Mouse (Mus musculus): ENCODE measurements around the gene Lamb3. TPM values are rescaled to one million over a fixed set of nuclear protein-coding genes. Genes with fewer than 3 reads are reported as not detected.

Gene Lamb3
- polyA plus RNA-seq, 1 experiment: 2.7 TPM

DNA sequence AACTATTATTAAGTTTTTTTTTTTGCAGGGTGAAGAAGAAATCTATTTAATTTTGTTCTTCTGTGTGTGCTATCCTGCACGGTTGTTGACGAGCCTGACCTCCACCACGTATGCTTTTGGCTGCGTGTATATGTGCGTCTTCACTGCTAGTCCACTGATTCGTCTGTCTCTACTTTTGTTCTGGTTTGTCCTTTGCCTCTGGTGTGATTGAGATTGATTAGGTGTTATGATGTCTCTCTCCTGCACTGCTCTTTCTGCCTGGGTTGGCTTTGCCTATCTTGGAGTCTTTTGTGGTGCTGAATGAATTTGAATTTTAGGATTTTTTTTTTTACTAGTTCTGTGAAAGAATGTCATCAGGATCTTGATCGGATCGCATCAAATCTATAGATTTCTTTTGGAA, 47.5 kb downstream of the Lamb3 start:
- Histone ChIP-seq H3K36me3 (ENCODE audit: control insufficient read depth, insufficient read depth, low read length) (no peaks in the 10 kb centered on the region), H3K4me1 (ENCODE audit: control insufficient read depth, insufficient read depth, low read length) (peaks cover 13% of the 10 kb centered on the region; the same call in 1 of the 2 replicates), H3K27ac (ENCODE audit: insufficient read depth, low read depth, low read length) (no peak overlapping the region), H3K4me3 (ENCODE audit: insufficient read depth, low read depth, low read length) (no peak overlapping the region), H3K27me3 (replicated peaks; ENCODE audit: control insufficient read depth, insufficient read depth, low read length) (no peaks in the 10 kb centered on the region)
- no peak for DNase-seq
- WGBS: 63% methylated on average over 8 of the region's 8 CpGs
- TF ChIP-seq CTCF (conservative IDR thresholded peaks at IDR 0.05; ENCODE audit: insufficient read depth, insufficient read length, low read depth, low read length) (no peak), POLR2A (IDR thresholded peaks at IDR 0.05; ENCODE audit: low read depth, low read length) (no peak)

DNA sequence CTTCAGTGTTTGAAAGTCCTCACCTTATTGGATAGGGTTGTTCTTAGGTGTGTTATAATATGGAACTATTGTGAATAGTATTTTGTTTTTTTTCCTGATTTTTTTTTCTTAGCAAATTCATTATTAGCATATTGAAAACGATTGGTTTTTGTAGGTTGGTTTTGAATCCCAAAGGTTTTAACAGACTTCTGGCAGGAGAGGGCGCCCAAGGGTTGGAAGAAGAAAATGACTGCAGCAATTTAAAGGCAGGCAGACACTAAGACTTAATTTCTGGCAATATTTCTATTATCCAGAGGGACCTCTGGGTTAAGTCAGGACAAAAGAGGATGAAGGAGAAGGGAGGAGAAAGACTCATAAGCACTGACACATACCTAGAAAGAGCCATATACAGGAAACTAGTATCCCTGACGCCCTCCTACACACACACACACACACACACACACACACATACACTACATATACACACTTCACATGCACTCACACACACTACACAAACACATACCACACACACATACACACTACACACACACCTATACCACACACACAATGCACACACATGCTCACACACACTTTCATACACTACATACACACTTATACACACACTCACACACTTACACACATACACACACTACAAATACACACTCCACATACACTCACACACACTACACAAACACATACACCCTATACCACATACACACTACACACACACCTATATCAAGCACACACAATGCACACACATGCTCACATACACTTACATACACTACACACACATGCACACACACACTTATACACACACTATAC, 48.2 kb downstream of the Lamb3 start:
- H3K27ac ChIP-seq (ENCODE audit: insufficient read depth, low read depth, low read length): no peak overlapping the region
- H3K4me3 ChIP-seq (ENCODE audit: insufficient read depth, low read depth, low read length): no peak overlapping the region
- 32% methylated on average over 3 of the region's 3 CpGs for WGBS
- H3K27me3 ChIP-seq (replicated peaks; ENCODE audit: control insufficient read depth, insufficient read depth, low read length): no peaks in the 10 kb centered on the region
- no peak for TF ChIP-seq POLR2A (IDR thresholded peaks at IDR 0.05; ENCODE audit: low read depth, low read length)
- TF ChIP-seq CTCF (conservative IDR thresholded peaks at IDR 0.05; ENCODE audit: insufficient read depth, insufficient read length, low read depth, low read length): 0 out of 2 replicates have a peak, but pooled peaks have one; percentile 19
- H3K4me1 ChIP-seq (ENCODE audit: control insufficient read depth, insufficient read depth, low read length): peaks cover 13% of the 10 kb centered on the region; the same call in 1 of the 2 replicates
- H3K36me3 ChIP-seq (ENCODE audit: control insufficient read depth, insufficient read depth, low read length): no peaks in the 10 kb centered on the region
- peak; percentile 82 for DNase-seq

DNA sequence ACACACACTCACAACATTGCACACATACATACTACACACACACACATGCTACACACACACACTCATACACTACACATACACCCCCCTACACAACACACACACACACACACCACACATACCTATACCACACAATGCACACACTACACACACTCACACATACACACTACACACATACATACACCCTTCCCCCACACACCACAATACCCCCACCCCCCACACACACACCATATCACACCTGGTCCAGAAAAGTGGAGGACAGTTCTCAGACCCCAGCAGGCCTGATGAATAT, 48.7 kb downstream of the Lamb3 start:
- no peak overlapping the region for H3K4me3 ChIP-seq (ENCODE audit: insufficient read depth, low read depth, low read length)
- no peak for DNase-seq
- H3K4me1 ChIP-seq (ENCODE audit: control insufficient read depth, insufficient read depth, low read length): peaks cover 12% of the 10 kb centered on the region; the same call in 1 of the 2 replicates
- TF ChIP-seq CTCF (conservative IDR thresholded peaks at IDR 0.05; ENCODE audit: insufficient read depth, insufficient read length, low read depth, low read length): no peak
- peak overlapping the region; percentile 58; the same call in 1 of the 2 replicates for H3K27ac ChIP-seq (ENCODE audit: insufficient read depth, low read depth, low read length)
- no peaks in the 10 kb centered on the region for H3K27me3 ChIP-seq (replicated peaks; ENCODE audit: control insufficient read depth, insufficient read depth, low read length)
- no peaks in the 10 kb centered on the region for H3K36me3 ChIP-seq (ENCODE audit: control insufficient read depth, insufficient read depth, low read length)

DNA sequence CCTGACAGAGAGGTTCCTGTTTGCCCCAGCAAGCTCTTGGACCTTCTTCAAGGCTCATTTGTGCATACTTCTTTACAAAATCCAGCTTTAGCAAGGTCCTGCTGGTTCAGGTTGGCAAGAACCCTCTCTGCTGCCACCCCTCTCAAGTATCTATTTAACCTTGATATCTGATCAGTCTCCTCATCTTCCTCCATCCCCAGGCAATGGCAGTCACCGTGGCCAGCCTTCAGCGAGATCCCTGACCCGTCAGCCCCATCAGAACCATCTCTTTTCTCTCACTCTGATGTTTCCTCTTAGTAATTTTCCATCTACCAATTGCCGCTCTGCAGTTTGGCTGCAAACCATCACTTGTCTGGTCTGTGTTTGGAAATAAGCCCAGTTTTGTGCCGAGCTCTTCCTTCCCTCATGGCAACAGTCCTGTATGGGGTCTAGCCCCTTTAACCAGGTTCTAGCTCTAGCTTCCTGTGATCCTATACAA, 49.2 kb downstream of the Lamb3 start:
- H3K27me3 ChIP-seq (replicated peaks; ENCODE audit: control insufficient read depth, insufficient read depth, low read length): no peaks in the 10 kb centered on the region
- no peak for TF ChIP-seq CTCF (conservative IDR thresholded peaks at IDR 0.05; ENCODE audit: insufficient read depth, insufficient read length, low read depth, low read length)
- no peak for TF ChIP-seq POLR2A (IDR thresholded peaks at IDR 0.05; ENCODE audit: low read depth, low read length)
- H3K4me3 ChIP-seq (ENCODE audit: insufficient read depth, low read depth, low read length): no peak overlapping the region
- H3K27ac ChIP-seq (ENCODE audit: insufficient read depth, low read depth, low read length): peak overlapping the region; percentile 58; the same call in 1 of the 2 replicates
- DNase-seq: peak; percentile 66
- peaks cover 8% of the 10 kb centered on the region; the same call in 1 of the 2 replicates for H3K4me1 ChIP-seq (ENCODE audit: control insufficient read depth, insufficient read depth, low read length)
- H3K36me3 ChIP-seq (ENCODE audit: control insufficient read depth, insufficient read depth, low read length): no peaks in the 10 kb centered on the region
- 20% methylated on average over 5 of the region's 5 CpGs for WGBS

DNA sequence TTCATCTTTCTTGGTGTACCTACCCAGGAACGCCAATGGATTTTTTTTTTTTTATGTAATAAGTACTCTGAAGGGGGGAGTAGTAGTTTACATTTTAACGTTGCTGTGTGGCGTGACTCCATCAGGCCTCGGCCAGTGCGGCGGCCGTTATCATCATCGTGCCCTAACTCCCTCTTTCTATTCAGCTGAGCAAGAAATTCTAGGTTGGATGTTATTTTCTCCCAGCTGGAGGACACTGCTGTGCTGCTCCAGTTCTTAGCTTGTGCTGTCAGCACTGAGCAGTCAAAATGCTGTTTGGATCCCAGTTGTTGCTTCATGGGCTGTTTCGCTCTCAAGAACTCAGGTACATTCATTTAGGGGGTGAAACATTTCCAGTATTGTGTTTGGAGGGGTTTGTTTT, 52.1 kb downstream of the Lamb3 start:
- TF ChIP-seq CTCF (conservative IDR thresholded peaks at IDR 0.05; ENCODE audit: insufficient read depth, insufficient read length, low read depth, low read length) (no peak), POLR2A (IDR thresholded peaks at IDR 0.05; ENCODE audit: low read depth, low read length) (no peak)
- Histone ChIP-seq H3K4me3 (ENCODE audit: insufficient read depth, low read depth, low read length) (no peak overlapping the region), H3K27ac (ENCODE audit: insufficient read depth, low read depth, low read length) (no peak overlapping the region), H3K36me3 (ENCODE audit: control insufficient read depth, insufficient read depth, low read length) (no peaks in the 10 kb centered on the region), H3K27me3 (replicated peaks; ENCODE audit: control insufficient read depth, insufficient read depth, low read length) (no peaks in the 10 kb centered on the region), H3K4me1 (ENCODE audit: control insufficient read depth, insufficient read depth, low read length) (peaks cover 5% of the 10 kb centered on the region; the same call in 1 of the 2 replicates)
- DNase-seq: no peak
- WGBS: 83% methylated on average over 9 of the region's 9 CpGs

DNA sequence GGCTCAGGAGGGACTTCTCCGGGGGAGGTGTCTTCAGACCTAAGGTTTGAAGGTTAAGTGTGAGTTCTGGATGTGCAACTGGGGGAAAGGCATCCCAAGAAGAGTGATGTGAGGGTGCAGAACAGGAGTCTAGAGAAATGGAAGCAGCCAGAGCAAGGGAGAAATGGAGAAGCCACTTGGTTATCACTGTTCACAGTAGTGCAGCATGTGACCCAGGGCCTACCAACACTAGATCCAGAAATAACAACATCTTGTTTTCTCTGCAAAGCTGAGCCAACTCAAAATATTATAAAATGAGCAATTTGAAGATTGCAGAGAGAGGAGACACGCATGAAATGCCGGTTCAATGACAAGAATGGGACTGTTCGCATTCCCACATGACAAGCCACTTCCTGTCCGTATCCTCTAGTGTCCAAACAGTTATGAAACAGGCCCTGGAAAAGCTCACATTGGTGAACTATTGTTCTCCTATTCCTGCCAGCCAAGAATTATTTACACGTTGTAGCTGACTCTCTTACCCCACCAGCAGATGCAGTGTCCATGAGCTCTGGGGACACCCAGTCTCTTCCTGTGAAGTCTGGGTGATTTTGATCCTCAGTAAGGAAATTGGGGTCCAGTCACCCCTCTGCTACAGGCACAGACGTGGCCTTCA, 54.5 kb downstream of the Lamb3 start:
- peak; percentile 88 for DNase-seq
- no peak for TF ChIP-seq POLR2A (IDR thresholded peaks at IDR 0.05; ENCODE audit: low read depth, low read length)
- TF ChIP-seq CTCF (conservative IDR thresholded peaks at IDR 0.05; ENCODE audit: insufficient read depth, insufficient read length, low read depth, low read length): no peak
- Histone ChIP-seq H3K27ac (ENCODE audit: insufficient read depth, low read depth, low read length) (peak overlapping the region; percentile 96), H3K36me3 (ENCODE audit: control insufficient read depth, insufficient read depth, low read length) (no peaks in the 10 kb centered on the region), H3K4me1 (ENCODE audit: control insufficient read depth, insufficient read depth, low read length) (peaks cover 3% of the 10 kb centered on the region; the same call in 1 of the 2 replicates), H3K4me3 (ENCODE audit: insufficient read depth, low read depth, low read length) (no peak overlapping the region), H3K27me3 (replicated peaks; ENCODE audit: control insufficient read depth, insufficient read depth, low read length) (no peaks in the 10 kb centered on the region)
- 56% methylated on average over 7 of the region's 7 CpGs for WGBS
